Mouse (Mus musculus) gastrocnemius, postnatal 36 days (tissue): Measurements from ENCODE around the gene Ccdc183. TPM values are rescaled to one million over a fixed set of nuclear protein-coding genes. Genes with fewer than 3 reads are reported as not detected.

Source experiments
- DNase-seq, 2 experiments: peaks; one replicate each; pipeline ENCODE4 v3.0.0; 2022
- intact Hi-C: fragments of 180-260 bp; cut with DNase I; formaldehyde crosslinking; loops from one replicate; pipeline ENCODE4 v1.15.1; 2025
- total RNA-seq, 2 experiments: library from RNA; stranded (reverse); gene quantifications; 2 replicates each; pipeline ENCODE4 v1.2.3; 2021

Gene Ccdc183
- total RNA-seq, 2 experiments from 2014 or later: not detected

DNA sequence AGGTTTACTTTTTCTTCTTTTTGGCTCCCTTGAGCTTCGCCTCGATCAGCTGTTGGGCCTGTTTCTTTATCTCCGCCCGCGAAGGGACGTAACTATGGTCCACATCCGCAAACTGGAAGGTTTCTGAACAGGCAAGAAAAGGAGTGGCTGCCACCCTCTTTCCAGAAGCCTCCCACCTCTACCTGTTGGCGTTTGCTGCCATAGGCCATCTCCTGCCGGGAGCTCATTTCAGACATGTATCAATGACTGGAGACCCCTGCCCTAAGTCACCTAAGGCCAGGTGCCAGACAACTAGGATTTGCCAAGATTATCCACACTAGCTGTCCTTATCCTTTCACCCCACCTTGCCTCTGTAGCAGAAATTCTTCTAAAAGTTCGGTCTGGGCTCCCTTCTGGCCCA is 8.8 kb downstream of the Ccdc183 start:
- DNase-seq: no peak
- intact Hi-C loops: no loop called here

- DNase-seq: peak; percentile 86 to 88
- intact Hi-C loops: no loop called here
Observed at GRCm38 (mm10) chr2:25607761-25608622, 9.5 kb downstream of the Ccdc183 start, which contains the start of gene Rabl6. TSS of gene Rabl6 (minus strand) at chr2:25608521.

DNA sequence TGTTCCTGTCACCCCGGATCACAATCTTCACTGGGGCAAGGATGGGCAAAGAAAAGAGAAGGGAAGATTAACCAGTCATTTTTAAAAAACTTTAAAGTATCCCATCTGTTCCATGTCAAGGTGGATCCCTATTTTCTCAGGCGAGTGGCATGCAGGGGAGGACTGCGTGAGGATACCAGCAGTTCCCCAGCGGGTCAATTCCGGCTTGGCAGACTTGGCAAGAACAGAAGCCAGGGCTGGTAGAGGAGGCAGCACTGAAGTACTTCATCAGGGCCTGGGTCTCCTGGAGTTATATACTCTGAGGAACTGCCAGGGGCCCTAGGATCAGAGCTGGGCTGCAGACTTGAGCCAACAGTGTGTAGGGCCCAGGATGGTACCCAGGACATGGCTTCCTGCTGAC is 15.0 kb downstream of the Ccdc183 start:
- intact Hi-C loops: no loop called here
- DNase-seq: no peak

- intact Hi-C loops: no loop called here
- DNase-seq: no peak
Observed at GRCm38 (mm10) chr2:25600037-25600436, 17.4 kb downstream of the Ccdc183 start.

DNA sequence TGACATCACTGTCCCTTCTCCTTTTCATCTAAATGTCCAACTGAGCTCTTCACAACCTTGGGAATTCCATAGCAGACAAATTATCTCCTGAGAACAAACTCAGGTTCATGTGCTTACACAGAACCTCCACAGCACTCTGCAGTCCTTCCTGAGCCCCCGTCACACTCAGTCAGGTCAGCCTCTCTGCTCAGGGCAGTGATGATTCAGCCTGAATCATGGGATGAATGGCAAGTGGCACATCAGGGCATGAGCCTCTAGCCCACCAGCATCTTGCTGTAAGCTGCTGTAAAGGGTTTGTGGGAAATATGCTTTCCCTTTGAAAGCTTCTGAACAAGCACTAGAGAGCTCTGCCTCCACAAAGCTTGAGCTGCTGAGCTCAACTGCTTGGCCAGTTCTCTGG is 18.7 kb downstream of the Ccdc183 start:
- intact Hi-C loops: no loop called here
- DNase-seq: no peak

GRCm38 (mm10) chr2:25596765-25597510 is 20.5 kb downstream of the Ccdc183 start:
- DNase-seq: no peak

DNA sequence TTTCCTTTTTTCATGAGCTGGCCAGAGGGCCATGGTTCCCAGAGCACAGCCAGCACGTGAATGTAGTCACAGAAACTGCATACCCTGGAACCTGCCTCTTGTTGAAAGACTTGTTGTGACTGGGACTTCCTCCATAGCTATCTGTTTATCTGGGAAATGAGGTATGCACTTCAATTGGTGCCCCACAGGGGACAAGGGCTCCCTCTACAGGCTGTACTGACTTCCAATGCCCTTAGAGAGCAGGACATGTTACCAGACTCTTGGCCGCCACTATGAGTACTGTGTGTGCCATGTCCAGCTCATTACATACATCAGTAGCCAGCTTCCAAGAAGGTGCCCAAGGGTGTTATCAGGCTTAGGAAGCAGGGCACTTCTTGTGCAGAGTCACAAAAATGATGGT is 25.6 kb downstream of the Ccdc183 start:
- intact Hi-C loops: no loop called here
- no peak for DNase-seq

More at GRCm38 (mm10) chr2:25596765-25597510, 20.5 kb downstream of the Ccdc183 start:
- intact Hi-C loops: no loop called here

DNA sequence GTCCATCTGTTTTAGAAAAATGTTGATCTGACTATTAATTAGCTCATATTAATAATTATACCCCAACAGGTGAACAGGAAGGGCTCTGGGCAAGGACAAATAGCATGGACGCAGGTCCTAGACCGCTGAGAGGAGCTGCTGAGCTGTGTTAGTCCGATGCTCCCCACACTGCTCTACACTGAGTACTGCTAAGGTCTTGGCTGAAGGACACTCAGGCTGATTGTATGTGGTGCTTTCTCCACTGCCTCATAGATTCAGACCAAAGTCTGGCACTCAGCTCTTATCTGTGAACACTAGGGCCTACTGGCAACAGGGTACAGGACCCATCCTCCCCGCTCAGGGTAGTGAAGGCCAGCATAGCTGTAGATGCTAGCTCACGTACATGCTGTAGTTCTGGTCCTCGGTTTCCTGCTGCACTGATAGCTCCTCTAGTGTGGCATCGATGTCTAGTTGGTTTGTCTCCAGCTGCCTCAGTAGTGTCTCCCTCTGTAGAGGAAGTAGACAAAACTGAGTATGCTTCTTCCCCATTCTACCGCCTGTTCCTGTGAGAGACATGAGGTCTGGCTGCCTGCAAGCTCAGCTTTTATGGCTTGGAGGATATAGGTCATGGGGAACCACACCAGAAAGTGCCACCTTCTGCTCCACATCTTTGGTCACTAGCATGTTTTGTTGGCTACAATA is 29.1 kb downstream of the Ccdc183 start:
- intact Hi-C loops: no loop called here
- DNase-seq: no peak

GRCm38 (mm10) chr2:25587290-25587689 is 30.2 kb downstream of the Ccdc183 start:
- intact Hi-C loops: no loop called here
- DNase-seq: no peak

DNA sequence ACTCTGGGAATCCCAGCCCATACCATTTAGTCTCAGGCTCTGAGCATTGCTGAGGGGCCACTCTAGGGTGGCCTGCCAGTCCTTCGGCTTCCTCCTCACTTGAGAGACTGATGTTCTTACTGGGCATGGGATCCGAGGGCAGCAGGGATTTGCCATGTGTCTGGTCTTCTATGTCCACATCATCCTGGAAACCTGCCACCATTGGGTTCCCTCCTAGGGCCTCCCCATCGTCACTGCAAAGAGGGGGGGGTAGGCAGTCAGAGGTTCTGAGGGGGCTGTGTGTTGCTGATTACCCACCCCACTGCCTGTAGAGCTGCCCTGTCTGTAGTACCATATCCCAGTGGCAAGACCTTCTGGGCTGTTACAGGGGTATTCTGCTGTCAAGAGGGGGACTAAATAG is 31.9 kb downstream of the Ccdc183 start:
- no peak for DNase-seq
- intact Hi-C loops: no loop called here

GRCm38 (mm10) chr2:25584856-25585255 is 32.6 kb downstream of the Ccdc183 start:
- intact Hi-C loops: no loop called here
- DNase-seq: no peak

GRCm38 (mm10) chr2:25584152-25584551 is 33.3 kb downstream of the Ccdc183 start:
- intact Hi-C loops: no loop called here
- no peak for DNase-seq

DNA sequence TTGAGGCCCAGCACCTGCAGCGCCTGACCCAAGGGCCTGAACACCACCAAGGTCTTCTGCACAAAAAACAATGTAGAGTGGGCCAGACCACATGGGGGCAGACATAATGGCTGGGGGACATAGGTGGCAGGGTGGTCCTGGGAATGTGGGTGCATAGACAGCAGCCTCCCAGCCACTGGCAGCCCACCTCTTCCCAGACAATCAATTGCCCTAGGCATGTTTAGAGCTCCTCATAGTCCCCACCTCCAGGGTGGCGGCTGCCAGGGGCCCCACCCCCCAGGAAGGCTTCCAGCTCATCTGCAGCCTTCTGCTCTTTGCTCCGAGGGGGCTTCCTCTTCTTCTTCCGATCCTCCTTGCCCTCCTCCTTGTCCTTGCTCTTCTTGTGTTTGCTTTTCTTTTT is 33.9 kb downstream of the Ccdc183 start:
- no peak for DNase-seq
- intact Hi-C loops: no loop called here

- intact Hi-C loops: no loop called here
- no peak for DNase-seq
Observed at GRCm38 (mm10) chr2:25583120-25583481, 34.4 kb downstream of the Ccdc183 start.

DNA sequence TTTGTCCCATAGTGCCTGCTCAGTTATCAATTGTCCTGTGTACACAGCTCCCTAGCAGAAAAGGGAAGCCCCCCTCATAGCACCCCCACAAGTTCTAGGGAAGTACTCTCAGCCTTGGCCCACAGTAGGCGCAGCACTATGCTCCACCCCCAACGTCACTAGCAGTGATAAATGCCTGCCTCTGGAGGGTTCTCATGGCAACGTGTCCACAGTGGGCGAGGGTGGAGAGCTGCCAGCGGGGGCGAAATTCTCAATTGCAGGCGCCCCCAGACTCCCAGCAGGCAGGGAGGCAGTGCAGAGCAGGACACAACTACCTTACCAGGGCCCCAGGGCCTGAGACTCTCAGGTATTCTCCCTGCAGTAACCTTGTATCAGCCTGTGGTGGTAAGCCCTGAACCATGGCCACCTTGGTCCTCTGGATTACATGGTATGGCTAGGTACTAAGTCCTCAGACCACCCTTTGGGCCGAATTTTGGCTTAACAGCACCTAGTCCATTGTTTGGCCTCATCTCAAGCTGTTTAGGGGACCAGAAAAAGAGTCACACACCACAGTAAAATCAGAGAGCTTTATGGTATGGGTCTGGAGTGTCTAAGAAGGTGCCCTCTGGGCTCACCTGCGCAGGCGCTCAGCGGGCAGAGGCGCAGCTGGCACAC is 34.9 kb downstream of the Ccdc183 start:
- DNase-seq: no peak
- intact Hi-C loops: no loop called here

DNA sequence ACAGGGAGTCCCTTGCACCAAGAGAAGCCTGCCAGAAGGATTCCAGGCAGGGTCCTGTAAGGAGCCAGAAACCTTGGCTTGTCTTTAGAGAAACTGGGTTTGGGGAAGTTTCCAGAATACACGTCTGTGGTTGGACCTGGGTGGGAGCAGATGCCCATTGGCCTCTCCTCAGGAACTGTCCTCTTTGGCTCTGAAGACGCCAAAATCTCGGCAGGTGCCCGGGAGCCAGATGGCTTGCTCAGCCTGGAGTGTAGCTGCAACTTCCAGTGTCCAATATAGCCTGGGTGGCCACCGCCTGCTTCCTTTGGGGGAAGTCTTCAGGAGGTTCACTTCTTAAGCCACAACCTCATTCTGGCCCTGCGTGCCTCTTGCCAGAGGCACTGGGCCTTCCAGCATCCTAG is 35.6 kb downstream of the Ccdc183 start:
- DNase-seq: no peak
- intact Hi-C loops: no loop called here

GRCm38 (mm10) chr2:25581294-25581864 is 36.1 kb downstream of the Ccdc183 start, which contains the start of gene Ajm1:
TSS of gene Ajm1 (minus strand) at chr2:25581757.
- no peak for DNase-seq
- intact Hi-C loops: no loop called here

GRCm38 (mm10) chr2:25580621-25581101 is 36.8 kb downstream of the Ccdc183 start:
- intact Hi-C loops: no loop called here
- no peak for DNase-seq

GRCm38 (mm10) chr2:25579737-25580460 is 37.6 kb downstream of the Ccdc183 start:
- intact Hi-C loops: loop anchor here (5.0 kb wide), 1 partner anchor 158 kb away; the partner anchor contains the start of gene Fut7
- DNase-seq: no peak
